Comparison of ENCODE assay signal across 8 mouse cellular contexts in the genomic region with DNA sequence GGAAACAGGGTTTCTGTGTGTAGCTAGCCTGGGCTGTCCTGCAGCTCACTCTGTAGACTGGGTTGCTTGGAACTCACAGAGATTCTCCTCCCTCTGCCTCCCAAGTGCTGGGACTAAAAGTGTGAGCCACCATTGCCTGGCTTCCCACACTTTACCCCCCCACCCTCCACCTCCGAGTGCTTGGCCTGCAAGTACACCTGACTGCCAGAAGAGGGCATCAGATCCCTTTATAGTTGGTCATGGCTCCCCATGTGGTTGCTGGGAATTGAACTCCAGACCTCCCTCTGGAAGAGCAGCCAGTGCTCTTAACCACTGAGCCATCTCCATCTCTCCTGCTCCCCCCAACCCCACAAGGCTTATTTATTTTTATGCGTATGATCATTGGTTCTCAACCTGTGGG. TPM values are rescaled to one million over a fixed set of nuclear protein-coding genes. Genes with fewer than 3 reads are reported as not detected.
DNase-seq lines count a peak whose midpoint lies in the region.

No protein-coding gene starts in this region.

- peak; percentile 21 for DNase-seq in gastrocnemius, adult 18-20 months (ENCODE audit: low spot score)
- no peak for DNase-seq in gastrocnemius, postnatal 25 days
- DNase-seq in 3T3-L1 (ENCODE audit: low read depth, low spot score) (peak; percentile 65), MEL-GATA-1-ER (ENCODE audit: extremely low read depth, low read depth) (peak; percentile 51)
- peak; percentile 14 for DNase-seq in heart, postnatal 4 days
- peak; percentile 26 for DNase-seq in lung, postnatal 25 days (ENCODE audit: low spot score)
- no peak for DNase-seq in urinary bladder, postnatal 14 days (ENCODE audit: low spot score)
- DNase-seq in layer of hippocampus, adult 8-10 months (ENCODE audit: low spot score in 2 of 2): no peak

RNA-seq across cellular contexts. Expression of a gene that starts 5.7 kb away (rescaled TPM):
- total RNA-seq in gastrocnemius, adult 18-20 months (2021): under 1 TPM; 0.41 to 0.47 TPM
- 1 to 10 TPM in 1 of 2 experiments, not detected in 1; 1.2 TPM for total RNA-seq in gastrocnemius, postnatal 25 days (2021)
- 1 to 10 TPM in 1 of 2 experiments, not detected in 1; 1.9 TPM for total RNA-seq in heart, postnatal 4 days (2021)
- total RNA-seq in layer of hippocampus, adult 8-10 months (2022): 1 to 10 TPM; 1.8 to 8.3 (median 2.2) TPM

RNA-seq across cellular contexts. Expression of a gene that starts 15.7 kb away (rescaled TPM):
- total RNA-seq in gastrocnemius, adult 18-20 months (2021): 100 to 1,000 TPM; 297 to 369 TPM
- total RNA-seq in gastrocnemius, postnatal 25 days (2021): 100 to 1,000 TPM; 297 to 365 TPM
- 1 to 10 TPM; 2.8 to 3.1 TPM for total RNA-seq in heart, postnatal 4 days (2021)
- 10 to 100 TPM; 24.4 to 26.8 (median 25.6) TPM for total RNA-seq in layer of hippocampus, adult 8-10 months (2022)

RNA-seq across cellular contexts. Expression of a gene that starts 18.5 kb away (rescaled TPM):
- under 1 TPM; 0.32 to 0.64 TPM for total RNA-seq in gastrocnemius, adult 18-20 months (2021)
- 1 to 10 TPM in 1 of 2 experiments, under 1 TPM in 1; 0.19 to 1.1 TPM for total RNA-seq in gastrocnemius, postnatal 25 days (2021)
- 1 to 10 TPM; 1.2 to 1.3 TPM for total RNA-seq in heart, postnatal 4 days (2021)
- 1 to 10 TPM; 7.0 to 7.7 (median 7.2) TPM for total RNA-seq in layer of hippocampus, adult 8-10 months (2022)

RNA-seq across cellular contexts. Expression of a gene that starts 26.8 kb away (rescaled TPM):
- 100 to 1,000 TPM; 609 to 675 TPM for total RNA-seq in gastrocnemius, adult 18-20 months (2021)
- total RNA-seq in gastrocnemius, postnatal 25 days (2021): 100 to 1,000 TPM; 560 to 586 TPM
- 100 to 1,000 TPM; 757 to 792 TPM for total RNA-seq in heart, postnatal 4 days (2021)
- 100 to 1,000 TPM; 410 to 438 (median 418) TPM for total RNA-seq in layer of hippocampus, adult 8-10 months (2022)

RNA-seq across cellular contexts. Expression of a gene that starts 27.7 kb away (rescaled TPM):
- 10 to 100 TPM; 21.5 to 21.9 TPM for total RNA-seq in gastrocnemius, adult 18-20 months (2021)
- 10 to 100 TPM; 18.3 to 19.4 TPM for total RNA-seq in gastrocnemius, postnatal 25 days (2021)
- total RNA-seq in heart, postnatal 4 days (2021): 10 to 100 TPM; 22.6 TPM
- 10 to 100 TPM; 43.6 to 50.2 (median 45.9) TPM for total RNA-seq in layer of hippocampus, adult 8-10 months (2022)

Comparison
In these comparisons a context has a peak if more than half of its experiments do, and no peak if none do; other contexts are left out.
1. DNase-seq: peak in gastrocnemius, adult 18-20 months (single experiment), 3T3-L1 (single experiment), MEL-GATA-1-ER (single experiment), heart, postnatal 4 days (single experiment) and lung, postnatal 25 days (single experiment); none in gastrocnemius, postnatal 25 days (single experiment), urinary bladder, postnatal 14 days (single experiment) and layer of hippocampus, adult 8-10 months (0 of 2).
2. RNA of a gene that starts 15.7 kb away (total RNA-seq): 297 to 369 TPM in gastrocnemius, adult 18-20 months and 297 to 365 TPM in gastrocnemius, postnatal 25 days; 24.4 to 26.8 TPM in layer of hippocampus, adult 8-10 months and 2.8 to 3.1 TPM in heart, postnatal 4 days; every median in the first group is over 10 times any median in the second.